Mouse (Mus musculus) v-Abl transformed pro-B cells (cell line): ENCODE measurements around the gene Trim14.

ENCODE experiments used
- in situ Hi-C, 2 experiments: fragments of 400-800 bp; cut with MboI; formaldehyde crosslinking; loops; one replicate each; pipeline ENCODE4 v1.15.1; 2025; ENCODE audit not compliant: unreplicated experiment in 2 of 2

Gene Trim14

GRCm38 (mm10) chr4:46450519-46451131 is 85.3 kb downstream of the Trim14 start, which contains the start of gene Anp32b:
Anp32b (plus strand) TSS chr4:46450902.
- in situ Hi-C loops = loop anchor here in 1 of 2 experiments (25.0 kb wide), 1 partner anchor 488 kb away; the partner anchor contains the start of gene Tdrd7

GRCm38 (mm10) chr4:46450020-46450518 is 85.9 kb downstream of the Trim14 start:
- in situ Hi-C loops = loop anchor here in 1 of 2 experiments (25.0 kb wide), 1 partner anchor 488 kb away; the partner anchor contains the start of gene Tdrd7

- in situ Hi-C loops = loop anchor here (5.0 kb wide), 2 partner anchors 37 to 52 kb away; partner anchors contain the start of gene Hemgn (in 1 of the 2)
Observed at GRCm38 (mm10) chr4:46448886-46449285, 87.1 kb downstream of the Trim14 start.

GRCm38 (mm10) chr4:46447461-46447860 is 88.5 kb downstream of the Trim14 start:
- in situ Hi-C loops = loop anchor here (5.0 kb wide), 2 partner anchors 35 to 50 kb away; partner anchors contain the start of gene Hemgn (in 1 of the 2)

GRCm38 (mm10) chr4:46445237-46445945 is 90.5 kb downstream of the Trim14 start:
- in situ Hi-C loops = loop anchor here (5.0 kb wide), 2 partner anchors 33 to 48 kb away; partner anchors contain the start of gene Hemgn (in 1 of the 2)
